Mouse (Mus musculus) kidney, embryonic 16.5 days (tissue): ENCODE measurements around the gene Vipr1. TPM values are rescaled to one million over a fixed set of nuclear protein-coding genes. Genes with fewer than 3 reads are reported as not detected.
A peak's percentile ranks its signal among the peaks of the same experiment; 100 is the strongest.

Source experiments
- ATAC-seq: fragments of 200-750 bp; cut with Nextera tagmentation; 2 replicates; pipeline ENCODE4 v1.8.0; 2017; ENCODE audit warnings: moderate TSS enrichment; ENCODE audit not compliant: low FRiP score, low TSS enrichment
- H3K27ac ChIP-seq: fragments of 300-500 bp; sonication (generic); 2 replicates; pipeline ENCODE4 v1.5.1; 2014; ENCODE audit warnings: low read length
- H3K27me3 ChIP-seq: fragments of 300-500 bp; sonication (generic); 2 replicates; pipeline ENCODE4 v1.6.1; 2014; ENCODE audit warnings: low read length, control low read depth, mixed read lengths; ENCODE audit not compliant: insufficient read depth
- H3K36me3 ChIP-seq: fragments of 300-500 bp; sonication (generic); 2 replicates; pipeline ENCODE4 v1.6.1; 2014; ENCODE audit warnings: low read length, control low read depth, mixed read lengths; ENCODE audit not compliant: insufficient read depth
- H3K4me1 ChIP-seq: fragments of 300-500 bp; sonication (generic); 2 replicates; pipeline ENCODE4 v1.6.1; 2014; ENCODE audit warnings: low read length, control low read depth, mixed read lengths; ENCODE audit not compliant: insufficient read depth
- H3K4me2 ChIP-seq: fragments of 300-500 bp; sonication (generic); replicated peaks from 2 replicates; pipeline ENCODE4 v1.6.1; 2014; ENCODE audit warnings: low read depth, low read length
- H3K4me3 ChIP-seq: fragments of 300-500 bp; sonication (generic); 2 replicates; pipeline ENCODE4 v1.5.1; 2014; ENCODE audit warnings: mild to moderate bottlenecking, low read length
- H3K9ac ChIP-seq: fragments of 300-500 bp; sonication (generic); replicated peaks from 2 replicates; pipeline ENCODE4 v1.6.1; 2014; ENCODE audit warnings: low read length
- H3K9me3 ChIP-seq: fragments of 300-500 bp; sonication (generic); 2 replicates; pipeline ENCODE4 v1.6.1; 2016; ENCODE audit warnings: low read length, control low read depth
- WGBS: fragments of 180-500 bp; shearing (Covaris S2); extraction: QIAGEN DNeasy Blood & Tissue Kit; methylation state at CpG from one replicate; pipeline ENCODE4 v1.1.7; 2014; 5-methylcytosine and 5-hydroxymethylcytosine counted together
- polyA plus RNA-seq: library from polyadenylated mRNA; unstranded; fragments of >200 nt; fragmentation: Nextera tagmentation; extraction: Ambion mirVana; gene quantifications from 2 replicates; pipeline ENCODE4 v1.2.1, GENCODE M21; 2015

Vipr1 gene
- polyA plus RNA-seq, 1 experiment from 2014 or later = 0.04 TPM

DNA sequence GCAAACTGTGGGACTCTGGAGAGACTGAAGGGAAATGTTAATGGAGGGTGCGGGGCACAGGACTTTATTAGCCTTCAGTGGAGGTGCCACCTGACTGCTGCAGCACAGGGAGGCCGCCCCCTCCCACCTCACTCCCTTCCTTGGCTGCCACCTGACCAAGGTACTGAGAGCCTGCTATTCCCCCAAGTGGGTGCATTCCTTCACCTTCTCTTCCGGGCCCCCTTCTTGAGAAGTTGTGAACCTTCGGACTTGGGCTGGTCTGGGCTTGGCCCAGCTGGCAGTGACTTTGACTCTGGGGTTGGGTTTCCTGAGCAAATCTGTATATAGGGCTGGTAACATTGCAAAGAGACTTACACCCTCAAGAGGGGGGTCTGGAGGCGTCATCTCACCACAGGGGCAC is 13.8 kb downstream of the Vipr1 start:
- no peak for ATAC-seq
- Histone ChIP-seq H3K9ac (no peak overlapping the region), H3K4me1 (no peaks in the 10 kb centered on the region), H3K4me3 (no peak overlapping the region), H3K9me3 (no peaks in the 10 kb centered on the region), H3K27me3 (peaks cover 6% of the 10 kb centered on the region; the same call in 1 of the 2 replicates), H3K27ac (no peak overlapping the region), H3K4me2 (no peak overlapping the region), H3K36me3 (no peaks in the 10 kb centered on the region)
- WGBS = 84% methylated on average over 5 of the region's 5 CpGs

GRCm38 (mm10) chr9:121657143-121657542 is 14.6 kb downstream of the Vipr1 start:
- no peaks in the 10 kb centered on the region for H3K4me1 ChIP-seq
- H3K36me3 ChIP-seq = no peaks in the 10 kb centered on the region
- no peak overlapping the region for H3K4me3 ChIP-seq
- H3K27me3 ChIP-seq = peaks cover 6% of the 10 kb centered on the region; the same call in 1 of the 2 replicates
- ATAC-seq = no peak
- no peaks in the 10 kb centered on the region for H3K9me3 ChIP-seq
- 19% methylated on average over 13 of the region's 13 CpGs for WGBS
- H3K9ac ChIP-seq = no peak overlapping the region
- H3K27ac ChIP-seq = no peak overlapping the region
- H3K4me2 ChIP-seq = no peak overlapping the region

DNA sequence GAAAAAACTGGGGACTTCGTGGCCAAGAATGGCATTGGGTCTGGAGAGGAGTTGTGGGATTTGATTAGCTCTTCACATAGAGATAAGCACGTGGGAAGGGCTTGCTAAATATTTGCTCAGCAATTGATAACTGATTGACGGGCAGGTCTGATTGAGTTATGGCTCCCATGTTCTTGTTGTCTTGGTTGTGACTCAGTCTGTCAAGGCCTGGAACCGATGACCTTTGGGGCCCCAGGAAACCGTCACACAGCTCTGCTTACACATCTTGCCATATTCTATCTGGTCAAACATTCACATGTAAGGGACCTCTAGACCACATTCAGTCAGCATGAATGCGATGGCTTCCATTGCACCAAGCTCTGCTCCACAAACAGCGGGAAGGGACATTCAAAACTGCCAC is 15.7 kb downstream of the Vipr1 start:
- no peak overlapping the region for H3K27ac ChIP-seq
- peaks cover 6% of the 10 kb centered on the region; the same call in 1 of the 2 replicates for H3K27me3 ChIP-seq
- no peak for ATAC-seq
- WGBS = 78% methylated on average over 7 of the region's 7 CpGs
- no peaks in the 10 kb centered on the region for H3K9me3 ChIP-seq
- H3K4me2 ChIP-seq = no peak overlapping the region
- no peak overlapping the region for H3K4me3 ChIP-seq
- no peaks in the 10 kb centered on the region for H3K4me1 ChIP-seq
- no peaks in the 10 kb centered on the region for H3K36me3 ChIP-seq
- H3K9ac ChIP-seq = no peak overlapping the region

DNA sequence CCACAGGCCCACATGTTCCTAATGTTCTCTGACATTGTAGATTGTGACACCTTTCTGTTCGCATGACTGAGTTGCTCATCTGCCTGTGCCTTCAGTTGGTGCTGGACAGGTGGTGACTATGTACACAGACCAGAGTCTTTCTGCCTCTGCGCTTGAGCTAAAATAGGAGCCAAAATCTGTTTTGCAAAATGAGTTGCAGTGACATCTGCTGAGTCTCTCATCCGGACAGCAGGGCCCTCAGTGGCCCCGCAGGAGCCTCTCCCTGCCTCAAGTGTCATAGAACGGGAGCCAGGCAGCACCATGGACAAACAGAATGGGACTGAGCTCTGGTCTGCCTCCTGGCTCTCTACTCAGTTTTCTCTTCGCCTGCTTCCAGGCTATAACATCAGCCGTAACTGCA is 17.3 kb downstream of the Vipr1 start:
- Histone ChIP-seq H3K4me1 (no peaks in the 10 kb centered on the region), H3K9ac (no peak overlapping the region), H3K9me3 (no peaks in the 10 kb centered on the region), H3K4me3 (no peak overlapping the region), H3K36me3 (no peaks in the 10 kb centered on the region), H3K27me3 (peaks cover 6% of the 10 kb centered on the region; the same call in 1 of the 2 replicates), H3K4me2 (no peak overlapping the region), H3K27ac (no peak overlapping the region)
- no peak for ATAC-seq
- WGBS = 77% methylated on average over 7 of the region's 7 CpGs

DNA sequence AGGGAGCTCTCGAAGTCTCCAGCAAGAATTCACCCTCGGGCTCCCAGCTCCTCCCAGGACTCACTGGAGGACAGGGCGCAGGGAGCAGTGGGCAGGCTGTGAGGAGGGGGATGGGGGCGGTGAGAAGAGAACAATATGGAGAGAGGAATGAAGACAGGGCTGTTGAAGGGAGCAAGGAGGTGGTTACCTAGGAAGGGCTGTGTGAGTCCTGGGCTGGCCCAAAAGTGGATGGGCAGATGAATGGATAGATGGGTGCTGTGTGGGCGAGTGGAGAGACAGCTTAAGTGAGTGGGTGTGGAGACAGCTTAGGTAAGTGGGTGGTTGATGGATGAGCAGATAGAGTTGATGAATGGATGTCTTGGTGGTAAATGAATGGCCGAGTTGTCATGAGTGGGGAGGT is 21.0 kb downstream of the Vipr1 start:
- Histone ChIP-seq H3K4me2 (no peak overlapping the region), H3K36me3 (no peaks in the 10 kb centered on the region), H3K4me3 (no peak overlapping the region), H3K9ac (no peak overlapping the region), H3K9me3 (no peaks in the 10 kb centered on the region), H3K27ac (no peak overlapping the region), H3K4me1 (0 out of 2 replicates have a peak, but pooled peaks cover 4% of the 10 kb centered on the region), H3K27me3 (peaks cover 15% of the 10 kb centered on the region)
- ATAC-seq = no peak
- WGBS = 80% methylated on average over 6 of the region's 6 CpGs

GRCm38 (mm10) chr9:121664104-121664503 is 21.6 kb downstream of the Vipr1 start:
- no peak for ATAC-seq
- Histone ChIP-seq H3K9ac (no peak overlapping the region), H3K27ac (no peak overlapping the region), H3K4me2 (no peak overlapping the region), H3K9me3 (no peaks in the 10 kb centered on the region), H3K4me1 (peaks cover 4% of the 10 kb centered on the region; the same call in 1 of the 2 replicates), H3K27me3 (peaks cover 21% of the 10 kb centered on the region), H3K4me3 (no peak overlapping the region), H3K36me3 (no peaks in the 10 kb centered on the region)
- 87% methylated on average over 5 of the region's 5 CpGs for WGBS

DNA sequence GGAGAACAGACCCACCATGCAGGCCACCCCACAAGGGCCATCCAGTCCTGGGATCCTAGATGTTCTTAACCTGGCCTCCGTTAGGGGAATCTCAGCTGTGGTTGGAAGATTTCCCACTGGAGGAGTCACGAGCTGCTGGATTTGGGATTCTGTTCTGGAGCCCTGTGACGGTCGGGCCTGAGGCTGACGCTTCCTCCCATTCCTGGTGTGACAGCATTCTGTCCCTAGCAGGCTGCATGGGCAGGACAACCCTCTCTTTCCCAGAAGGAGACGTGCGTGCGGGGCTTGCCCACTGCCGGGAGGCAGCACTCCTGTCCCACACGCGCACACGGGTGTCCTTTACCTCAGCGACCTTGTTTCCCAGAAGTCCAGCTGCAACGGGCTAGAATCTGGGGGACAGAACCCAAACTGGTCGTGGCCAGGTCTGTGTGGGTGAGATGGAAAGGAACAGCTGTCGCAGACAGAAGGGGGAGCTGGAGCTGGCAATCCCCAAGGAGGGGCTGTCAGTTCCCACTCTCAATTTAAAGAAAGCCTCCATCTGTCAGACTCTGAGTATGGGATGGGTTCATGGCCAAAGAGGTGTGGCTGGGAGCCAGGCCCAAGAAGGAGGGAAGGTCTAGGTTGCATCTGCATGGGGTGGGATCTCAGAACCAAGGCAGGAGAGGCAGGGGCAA is 24.6 kb downstream of the Vipr1 start:
- no peak for ATAC-seq

GRCm38 (mm10) chr9:121667822-121668221 is 25.3 kb downstream of the Vipr1 start:
- Histone ChIP-seq H3K27me3 (peaks cover 40% of the 10 kb centered on the region), H3K27ac (no peak overlapping the region)
- no peak for ATAC-seq

More for the DNA sequence above, 24.6 kb downstream of the Vipr1 start:
- H3K27ac ChIP-seq = no peak overlapping the region
- no peaks in the 10 kb centered on the region for H3K9me3 ChIP-seq
- 57% methylated on average over 16 of the region's 16 CpGs for WGBS
- no peak overlapping the region for H3K4me2 ChIP-seq
- H3K4me1 ChIP-seq = peaks cover 7% of the 10 kb centered on the region; the same call in 1 of the 2 replicates
- no peak overlapping the region for H3K4me3 ChIP-seq
- H3K27me3 ChIP-seq = peaks cover 40% of the 10 kb centered on the region
- H3K9ac ChIP-seq = no peak overlapping the region
- no peaks in the 10 kb centered on the region for H3K36me3 ChIP-seq

GRCm38 (mm10) chr9:121669348-121669791 is 26.9 kb downstream of the Vipr1 start:
- peaks cover 40% of the 10 kb centered on the region for H3K27me3 ChIP-seq
- ATAC-seq = peak; percentile 77
- under 1% methylated on average over 28 of the region's 28 CpGs for WGBS

More at GRCm38 (mm10) chr9:121667822-121668221, 25.3 kb downstream of the Vipr1 start:
- no peak overlapping the region for H3K9ac ChIP-seq
- WGBS = 74% methylated on average over 11 of the region's 11 CpGs
- H3K4me2 ChIP-seq = no peak overlapping the region
- H3K36me3 ChIP-seq = no peaks in the 10 kb centered on the region
- H3K4me3 ChIP-seq = no peak overlapping the region
- H3K4me1 ChIP-seq = peaks cover 10% of the 10 kb centered on the region
- no peaks in the 10 kb centered on the region for H3K9me3 ChIP-seq

DNA sequence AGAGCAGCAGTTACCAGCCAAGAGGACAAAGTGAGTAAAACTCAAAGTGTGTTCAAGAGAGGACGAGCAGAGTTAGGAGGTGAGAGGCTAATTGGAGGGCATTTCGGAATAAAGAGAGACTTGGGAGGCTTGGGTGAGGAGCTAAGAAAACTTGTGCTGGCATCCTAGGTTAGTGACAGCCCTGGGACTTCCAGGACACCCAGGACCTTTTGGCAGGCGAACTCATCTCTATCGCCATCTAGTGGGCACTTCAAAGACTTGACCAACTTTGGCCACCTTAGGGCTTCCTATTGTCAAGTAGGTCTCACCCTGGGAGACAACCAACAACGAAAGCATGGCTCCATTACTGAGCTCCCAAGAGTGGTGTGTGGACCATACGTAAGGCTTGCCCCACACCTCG is 28.8 kb downstream of the Vipr1 start:
- 26% methylated on average over 7 of the region's 7 CpGs for WGBS
- Histone ChIP-seq H3K4me3 (no peak overlapping the region), H3K36me3 (no peaks in the 10 kb centered on the region), H3K27ac (no peak overlapping the region), H3K9ac (no peak overlapping the region), H3K4me1 (peaks cover 10% of the 10 kb centered on the region), H3K27me3 (peaks cover 36% of the 10 kb centered on the region), H3K4me2 (no peak overlapping the region), H3K9me3 (no peaks in the 10 kb centered on the region)
- no peak for ATAC-seq

More at GRCm38 (mm10) chr9:121669348-121669791, 26.9 kb downstream of the Vipr1 start:
- Histone ChIP-seq H3K4me1 (peaks cover 10% of the 10 kb centered on the region), H3K27ac (no peak overlapping the region), H3K4me3 (peak overlapping the region; percentile 40), H3K9ac (peak overlapping the region; percentile 51), H3K36me3 (no peaks in the 10 kb centered on the region), H3K9me3 (no peaks in the 10 kb centered on the region), H3K4me2 (peak overlapping the region; percentile 58)
